Mouse (Mus musculus) bone marrow macrophage, adult 2 months (primary cell): ENCODE data around the gene Taf8.

ENCODE experiments used
- CTCF ChIP-seq: IDR thresholded peaks from 2 replicates; pipeline ENCODE4 v1.5.1; 2012; ENCODE audit warnings: low read depth, mild to moderate bottlenecking, low read length, moderate library complexity
- POLR2A ChIP-seq: IDR thresholded peaks from 2 replicates; pipeline ENCODE4 v1.6.1; 2012; ENCODE audit warnings: mild to moderate bottlenecking, low read depth, low read length, borderline replicate concordance

GRCm38 (mm10) chr17:47505566-47505965 lies 3.5 kb upstream of the Taf8 start:
- TF ChIP-seq POLR2A = no peak
- TF ChIP-seq CTCF = no peak
